Mouse (Mus musculus): ENCODE results near the gene Defb11. TPM values are rescaled to one million over a fixed set of nuclear protein-coding genes. Genes with fewer than 3 reads are reported as not detected.
"Not testable (repeated sequence)": the region's sequence is repeated elsewhere in the genome, so short reads cannot be mapped to it uniquely, and the experiment has no call there.

Defb11 gene
- total RNA-seq (2014; rRNA removed; ENCODE audit: low replicate concordance) (not detected in 2 replicates), polyA plus RNA-seq (2015; fragmentation: Nextera tagmentation; extraction: Ambion mirVana) (not detected in 2 replicates)

GRCm38 (mm10) chr8:21906290-21906689 lies at the start of gene Defb11:
TSS of gene Defb11 (minus strand) at chr8:21906412.
- not testable (repeated sequence) for H3K4me3 ChIP-seq (ENCODE audit: low read depth, low read length); H3K27ac ChIP-seq (ENCODE audit: low read depth); H3K36me3 ChIP-seq (replicated peaks; ENCODE audit: control insufficient read depth, insufficient read depth, low read length); H3K27me3 ChIP-seq (ENCODE audit: control insufficient read depth, insufficient read depth, low read length); H3K9ac ChIP-seq (replicated peaks; ENCODE audit: low read depth, low read length); H3K4me2 ChIP-seq (ENCODE audit: low read depth, low read length); DNase-seq (ENCODE audit: low spot score); H3K4me1 ChIP-seq (ENCODE audit: control insufficient read depth, insufficient read depth); H3K9me3 ChIP-seq (replicated peaks; ENCODE audit: control insufficient read depth, low read length); ATAC-seq (ENCODE audit: insufficient read depth, low read depth)

- no peak overlapping the region for H3K27ac ChIP-seq (ENCODE audit: low read depth)
- no peak for ATAC-seq (ENCODE audit: insufficient read depth, low read depth)
Measured at GRCm38 (mm10) chr8:21955321-21955720, 49.1 kb upstream of the Defb11 start.

GRCm38 (mm10) chr8:21947311-21948017 lies 41.3 kb upstream of the Defb11 start:
- Histone ChIP-seq H3K27ac (ENCODE audit: low read depth) (no peak overlapping the region), H3K9ac (replicated peaks; ENCODE audit: low read depth, low read length) (no peak overlapping the region), H3K4me3 (ENCODE audit: low read depth, low read length) (no peak overlapping the region), H3K4me1 (ENCODE audit: control insufficient read depth, insufficient read depth) (no peaks in the 10 kb centered on the region), H3K4me2 (ENCODE audit: low read depth, low read length) (no peak overlapping the region), H3K36me3 (replicated peaks; ENCODE audit: control insufficient read depth, insufficient read depth, low read length) (no peaks in the 10 kb centered on the region), H3K27me3 (ENCODE audit: control insufficient read depth, insufficient read depth, low read length) (no peaks in the 10 kb centered on the region), H3K9me3 (replicated peaks; ENCODE audit: control insufficient read depth, low read length) (no peaks in the 10 kb centered on the region)
- no peak for TF ChIP-seq EP300 (IDR thresholded peaks at IDR 0.05; ENCODE audit: low read depth)
- no peak for DNase-seq (ENCODE audit: low spot score)
- ATAC-seq (ENCODE audit: insufficient read depth, low read depth) = no peak
- WGBS = 64% methylated on average over 9 of the region's 9 CpGs

More at GRCm38 (mm10) chr8:21955321-21955720, 49.1 kb upstream of the Defb11 start:
- Histone ChIP-seq H3K9ac (replicated peaks; ENCODE audit: low read depth, low read length) (no peak overlapping the region), H3K9me3 (replicated peaks; ENCODE audit: control insufficient read depth, low read length) (no peaks in the 10 kb centered on the region), H3K4me3 (ENCODE audit: low read depth, low read length) (no peak overlapping the region), H3K27me3 (ENCODE audit: control insufficient read depth, insufficient read depth, low read length) (no peaks in the 10 kb centered on the region), H3K4me2 (ENCODE audit: low read depth, low read length) (no peak overlapping the region), H3K4me1 (ENCODE audit: control insufficient read depth, insufficient read depth) (no peaks in the 10 kb centered on the region), H3K36me3 (replicated peaks; ENCODE audit: control insufficient read depth, insufficient read depth, low read length) (no peaks in the 10 kb centered on the region)
- no peak for DNase-seq (ENCODE audit: low spot score)
- WGBS = 5% methylated on average over 9 of the region's 9 CpGs
- TF ChIP-seq CTCF (IDR thresholded peaks at IDR 0.05; ENCODE audit: low read depth) (peak; percentile 60), EP300 (IDR thresholded peaks at IDR 0.05; ENCODE audit: low read depth) (no peak)

GRCm38 (mm10) chr8:21946462-21946861 lies 40.2 kb upstream of the Defb11 start, which contains the start of gene Defb13:
TSS of gene Defb13 (plus strand) at chr8:21946762.
- Histone ChIP-seq H3K9ac (replicated peaks; ENCODE audit: low read depth, low read length) (no peak within 1 kb of the TSS), H3K4me2 (ENCODE audit: low read depth, low read length) (no peak within 1 kb of the TSS), H3K36me3 (replicated peaks; ENCODE audit: control insufficient read depth, insufficient read depth, low read length) (no peaks in the 10 kb centered on the region), H3K27me3 (ENCODE audit: control insufficient read depth, insufficient read depth, low read length) (no peaks in the 10 kb centered on the region), H3K4me3 (ENCODE audit: low read depth, low read length) (no peak within 1 kb of the TSS), H3K9me3 (replicated peaks; ENCODE audit: control insufficient read depth, low read length) (no peaks in the 10 kb centered on the region), H3K27ac (ENCODE audit: low read depth) (no peak within 1 kb of the TSS), H3K4me1 (ENCODE audit: control insufficient read depth, insufficient read depth) (no peaks in the 10 kb centered on the region)
- no peak for TF ChIP-seq EP300 (IDR thresholded peaks at IDR 0.05; ENCODE audit: low read depth)
- no peak for TF ChIP-seq CTCF (IDR thresholded peaks at IDR 0.05; ENCODE audit: low read depth)
- WGBS = 82% methylated on average over 6 of the region's 6 CpGs
- ATAC-seq (ENCODE audit: insufficient read depth, low read depth) (no peak), DNase-seq (ENCODE audit: low spot score) (no peak)

GRCm38 (mm10) chr8:21938052-21938451 lies 31.8 kb upstream of the Defb11 start, which contains the start of gene Defb35:
TSS of gene Defb35 (plus strand) at chr8:21938352.
- not testable (repeated sequence) for H3K36me3 ChIP-seq (replicated peaks; ENCODE audit: control insufficient read depth, insufficient read depth, low read length); H3K27ac ChIP-seq (ENCODE audit: low read depth); H3K9ac ChIP-seq (replicated peaks; ENCODE audit: low read depth, low read length); H3K4me3 ChIP-seq (ENCODE audit: low read depth, low read length); H3K27me3 ChIP-seq (ENCODE audit: control insufficient read depth, insufficient read depth, low read length); H3K9me3 ChIP-seq (replicated peaks; ENCODE audit: control insufficient read depth, low read length); H3K4me1 ChIP-seq (ENCODE audit: control insufficient read depth, insufficient read depth); DNase-seq (ENCODE audit: low spot score); H3K4me2 ChIP-seq (ENCODE audit: low read depth, low read length); ATAC-seq (ENCODE audit: insufficient read depth, low read depth)
- WGBS = 78% methylated on average over 4 of the region's 4 CpGs

GRCm38 (mm10) chr8:21932610-21933009 lies 26.4 kb upstream of the Defb11 start, which contains the start of gene Defb15:
TSS of gene Defb15 (minus strand) at chr8:21932710.
- 84% methylated on average over 6 of the region's 6 CpGs for WGBS
- DNase-seq (ENCODE audit: low spot score) (no peak), ATAC-seq (ENCODE audit: insufficient read depth, low read depth) (no peak)
- no peaks in the 10 kb centered on the region for H3K4me1 ChIP-seq (ENCODE audit: control insufficient read depth, insufficient read depth)
- TF ChIP-seq EP300 (IDR thresholded peaks at IDR 0.05; ENCODE audit: low read depth) (no peak), CTCF (IDR thresholded peaks at IDR 0.05; ENCODE audit: low read depth) (no peak)
- no peak within 1 kb of the TSS for H3K9ac ChIP-seq (replicated peaks; ENCODE audit: low read depth, low read length)
- no peak within 1 kb of the TSS for H3K27ac ChIP-seq (ENCODE audit: low read depth)
- no peaks in the 10 kb centered on the region for H3K36me3 ChIP-seq (replicated peaks; ENCODE audit: control insufficient read depth, insufficient read depth, low read length)
- H3K9me3 ChIP-seq (replicated peaks; ENCODE audit: control insufficient read depth, low read length) = no peaks in the 10 kb centered on the region
- H3K27me3 ChIP-seq (ENCODE audit: control insufficient read depth, insufficient read depth, low read length) = no peaks in the 10 kb centered on the region
- no peak within 1 kb of the TSS for H3K4me3 ChIP-seq (ENCODE audit: low read depth, low read length)
- no peak within 1 kb of the TSS for H3K4me2 ChIP-seq (ENCODE audit: low read depth, low read length)

GRCm38 (mm10) chr8:21930754-21931153 lies 24.5 kb upstream of the Defb11 start:
- not testable (repeated sequence) for H3K27me3 ChIP-seq (ENCODE audit: control insufficient read depth, insufficient read depth, low read length); DNase-seq (ENCODE audit: low spot score); H3K4me2 ChIP-seq (ENCODE audit: low read depth, low read length); H3K4me3 ChIP-seq (ENCODE audit: low read depth, low read length); H3K36me3 ChIP-seq (replicated peaks; ENCODE audit: control insufficient read depth, insufficient read depth, low read length); ATAC-seq (ENCODE audit: insufficient read depth, low read depth); H3K9ac ChIP-seq (replicated peaks; ENCODE audit: low read depth, low read length); H3K4me1 ChIP-seq (ENCODE audit: control insufficient read depth, insufficient read depth); H3K9me3 ChIP-seq (replicated peaks; ENCODE audit: control insufficient read depth, low read length); H3K27ac ChIP-seq (ENCODE audit: low read depth)
- 65% methylated on average over 3 of the region's 3 CpGs for WGBS
